Mouse (Mus musculus) retina, postnatal 1 day (tissue): ENCODE results near the gene Pdzrn3.

ENCODE experiments used
- DNase-seq: peaks from one replicate; pipeline ENCODE4 v3.0.0-alpha.2; 2012

The Pdzrn3 gene

GRCm38 (mm10) chr6:101377167-101377934, at the start of gene Pdzrn3:
Gene Pdzrn3, minus strand, starts transcription at chr6:101377897.
- peak; percentile 83 for DNase-seq

- DNase-seq = no peak
Observed at GRCm38 (mm10) chr6:101427296-101427695, 49.6 kb upstream of the Pdzrn3 start.

GRCm38 (mm10) chr6:101426301-101426700, 48.6 kb upstream of the Pdzrn3 start:
- DNase-seq = peak; percentile 32

GRCm38 (mm10) chr6:101422084-101422954, 44.6 kb upstream of the Pdzrn3 start:
- peak; percentile 9 for DNase-seq

GRCm38 (mm10) chr6:101418213-101418612, 40.5 kb upstream of the Pdzrn3 start:
- no peak for DNase-seq

DNA sequence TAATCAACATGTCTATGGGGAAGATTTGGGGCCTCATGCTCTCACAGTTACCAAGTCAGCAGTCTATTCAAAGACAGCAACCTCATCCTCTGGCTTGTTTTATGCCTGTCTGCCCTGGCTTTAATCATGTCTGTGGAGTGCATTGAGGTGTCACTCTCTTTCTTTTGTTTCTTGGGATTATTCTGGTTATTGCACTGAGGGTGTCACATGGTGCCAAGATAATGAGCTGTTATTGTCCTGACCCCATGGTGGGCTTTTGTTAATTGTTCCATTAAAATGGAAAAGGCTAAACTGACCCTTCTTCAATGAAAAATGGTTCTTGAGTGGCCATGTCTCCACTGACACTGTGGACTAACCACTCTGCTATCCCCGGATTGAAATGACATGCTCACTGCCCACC, 34.0 kb upstream of the Pdzrn3 start:
- peak; percentile 88 for DNase-seq

DNA sequence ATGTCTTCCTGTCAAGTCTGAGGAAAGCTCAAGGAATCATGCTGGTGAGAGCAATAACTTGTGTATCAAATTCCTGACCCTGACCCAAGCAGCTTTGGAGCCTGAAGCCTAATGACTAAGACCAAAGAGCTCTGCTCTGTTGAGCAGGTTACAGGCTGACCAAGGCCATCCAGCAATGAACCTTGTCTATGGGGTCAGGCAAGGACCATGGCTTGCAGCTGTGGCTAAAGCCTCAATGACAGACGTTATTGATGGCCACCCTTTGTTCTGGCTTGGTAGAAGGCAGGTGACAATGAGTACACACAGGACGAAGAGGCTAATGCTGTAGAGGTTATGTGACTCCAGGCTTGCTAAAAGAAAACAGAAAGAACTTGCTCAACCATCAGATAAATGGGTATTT, 33.4 kb upstream of the Pdzrn3 start:
- DNase-seq = no peak

- no peak for DNase-seq
Observed at GRCm38 (mm10) chr6:101396711-101397110, 19.0 kb upstream of the Pdzrn3 start.

DNA sequence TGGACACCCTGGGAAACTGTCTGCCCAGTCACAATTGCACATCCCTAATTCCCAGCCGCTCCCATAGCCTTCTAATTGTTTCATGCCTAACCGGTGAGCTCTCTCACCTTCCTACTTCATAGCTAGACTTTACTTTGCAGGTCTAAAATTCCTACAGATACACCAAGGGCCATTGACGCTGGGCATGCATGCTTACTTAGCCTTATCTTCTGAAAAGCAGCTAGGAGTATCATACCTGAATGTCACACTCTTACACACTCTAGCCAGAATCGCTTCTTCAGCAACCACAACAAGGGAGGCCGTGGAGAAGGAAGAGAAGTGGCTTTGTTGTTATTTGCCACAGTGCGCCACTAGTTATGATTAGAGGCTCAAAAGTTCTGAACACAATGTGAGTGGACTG, 18.2 kb upstream of the Pdzrn3 start:
- DNase-seq = no peak

- no peak for DNase-seq
Observed at GRCm38 (mm10) chr6:101392801-101393117, 15.1 kb upstream of the Pdzrn3 start.

DNA sequence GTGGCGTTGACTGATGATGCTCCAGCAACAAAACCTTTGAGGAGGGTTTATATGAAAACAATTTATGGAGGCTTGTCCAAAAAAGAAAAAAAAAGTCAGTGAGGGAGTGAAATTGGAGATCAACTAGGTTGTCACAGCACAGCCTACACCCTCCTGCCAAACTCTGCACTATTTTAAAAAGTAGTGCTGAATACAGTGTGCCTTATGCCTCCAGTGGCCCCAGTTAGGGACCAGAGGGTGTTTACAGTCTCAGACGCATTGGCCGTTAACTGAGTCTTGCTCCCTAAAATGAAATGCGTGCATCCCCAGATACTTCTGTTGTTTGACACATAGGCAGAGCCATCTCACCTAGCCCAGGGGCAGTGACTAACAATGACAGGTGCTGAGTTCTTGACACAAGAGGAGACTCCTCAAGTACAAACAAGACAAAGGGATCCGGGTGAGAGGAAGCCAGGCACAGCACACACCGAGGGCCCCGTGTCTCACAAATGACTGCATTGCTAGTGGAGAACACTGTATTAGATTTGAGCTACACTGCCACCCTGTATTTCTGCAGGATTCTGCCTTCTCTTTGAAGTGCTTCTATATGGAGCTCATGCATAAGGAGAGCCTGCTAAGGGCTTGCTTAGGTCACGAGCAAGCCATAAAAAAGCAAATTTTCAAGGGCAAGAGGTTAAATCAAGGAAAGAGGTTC, 14.6 kb upstream of the Pdzrn3 start:
- DNase-seq = no peak

DNA sequence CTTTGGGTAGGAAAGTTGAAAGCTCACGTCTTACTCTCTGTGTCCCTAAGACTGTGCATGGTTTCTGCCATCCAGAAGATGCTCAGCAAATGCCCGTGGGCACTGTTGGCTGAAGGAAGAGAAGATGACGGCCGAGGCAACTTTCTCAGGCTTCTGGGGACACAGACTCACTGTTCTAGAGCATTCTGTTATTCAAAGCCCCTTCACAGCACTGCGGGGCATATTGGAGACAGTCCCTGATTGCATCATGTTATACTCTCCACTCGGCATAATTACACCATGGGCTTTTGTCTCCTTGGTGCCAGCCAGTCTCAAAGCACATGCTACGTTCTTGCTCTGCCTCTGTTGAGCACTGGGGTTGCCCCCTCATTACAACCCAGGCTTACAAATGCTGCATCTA, 7.8 kb upstream of the Pdzrn3 start:
- DNase-seq = peak; percentile 63

- DNase-seq = peak; percentile 85
Observed at GRCm38 (mm10) chr6:101384958-101385357, 7.3 kb upstream of the Pdzrn3 start.

GRCm38 (mm10) chr6:101384476-101384875, 6.8 kb upstream of the Pdzrn3 start:
- peak; percentile 21 for DNase-seq

DNA sequence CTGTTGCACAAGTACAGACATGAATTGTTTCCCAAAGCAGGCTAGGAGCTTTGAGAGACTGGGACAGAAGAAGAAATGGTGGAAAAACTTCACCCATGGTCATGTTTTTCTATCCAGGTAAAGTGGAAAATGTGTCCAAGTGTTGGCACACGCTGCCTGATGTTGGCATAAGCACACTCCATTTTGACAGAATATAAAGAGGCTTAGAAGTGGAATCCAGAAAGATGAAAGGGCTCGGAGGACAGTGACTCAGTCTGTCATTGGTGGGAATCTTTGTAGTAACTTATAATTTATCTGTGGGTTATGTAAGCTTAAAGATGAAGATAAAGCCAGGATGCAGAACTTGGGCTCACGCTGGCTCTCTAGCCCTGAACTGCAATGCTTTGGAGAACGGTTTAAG, 5.2 kb upstream of the Pdzrn3 start:
- no peak for DNase-seq

GRCm38 (mm10) chr6:101379546-101379945, 1.8 kb upstream of the Pdzrn3 start:
- peak; percentile 55 for DNase-seq

GRCm38 (mm10) chr6:101377935-101378609, 375 bp upstream of the Pdzrn3 start:
- DNase-seq = peak; percentile 94

- DNase-seq = no peak
Observed at GRCm38 (mm10) chr6:101376511-101377166, 1.1 kb downstream of the Pdzrn3 start.

GRCm38 (mm10) chr6:101376049-101376448, 1.6 kb downstream of the Pdzrn3 start:
- peak; percentile 37 for DNase-seq

- DNase-seq = peak; percentile 84
Observed at GRCm38 (mm10) chr6:101374721-101375120, 3.0 kb downstream of the Pdzrn3 start.

- DNase-seq = no peak
Observed at GRCm38 (mm10) chr6:101374186-101374585, 3.5 kb downstream of the Pdzrn3 start.

DNA sequence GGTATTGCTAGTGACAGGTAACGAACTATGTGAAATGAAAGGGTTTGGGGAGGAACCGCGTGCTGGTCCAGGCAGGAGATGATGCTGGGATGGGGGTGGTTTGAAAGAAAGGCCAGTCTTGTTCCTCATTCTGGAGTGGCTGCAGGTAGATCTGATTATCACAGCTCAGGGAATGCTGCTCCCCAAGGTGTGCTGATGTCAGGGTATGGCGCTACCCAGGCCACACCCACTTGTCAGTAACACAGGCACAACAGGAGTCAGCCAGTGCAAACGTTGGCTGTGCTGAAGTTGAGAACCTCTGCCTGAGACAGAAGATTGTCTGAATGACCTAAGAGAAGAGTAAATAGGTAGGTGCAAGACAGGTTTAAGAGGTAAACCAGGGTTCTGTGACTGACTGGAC, 4.7 kb downstream of the Pdzrn3 start:
- DNase-seq = no peak
